Mouse (Mus musculus): ENCODE data around the gene Obscn. TPM values are rescaled to one million over a fixed set of nuclear protein-coding genes. Genes with fewer than 3 reads are reported as not detected.
A peak's percentile ranks its signal among the peaks of the same experiment; 100 is the strongest.

Obscn gene
- polyA plus RNA-seq, 1 experiment from 2014 or later: 0.37 TPM

DNA sequence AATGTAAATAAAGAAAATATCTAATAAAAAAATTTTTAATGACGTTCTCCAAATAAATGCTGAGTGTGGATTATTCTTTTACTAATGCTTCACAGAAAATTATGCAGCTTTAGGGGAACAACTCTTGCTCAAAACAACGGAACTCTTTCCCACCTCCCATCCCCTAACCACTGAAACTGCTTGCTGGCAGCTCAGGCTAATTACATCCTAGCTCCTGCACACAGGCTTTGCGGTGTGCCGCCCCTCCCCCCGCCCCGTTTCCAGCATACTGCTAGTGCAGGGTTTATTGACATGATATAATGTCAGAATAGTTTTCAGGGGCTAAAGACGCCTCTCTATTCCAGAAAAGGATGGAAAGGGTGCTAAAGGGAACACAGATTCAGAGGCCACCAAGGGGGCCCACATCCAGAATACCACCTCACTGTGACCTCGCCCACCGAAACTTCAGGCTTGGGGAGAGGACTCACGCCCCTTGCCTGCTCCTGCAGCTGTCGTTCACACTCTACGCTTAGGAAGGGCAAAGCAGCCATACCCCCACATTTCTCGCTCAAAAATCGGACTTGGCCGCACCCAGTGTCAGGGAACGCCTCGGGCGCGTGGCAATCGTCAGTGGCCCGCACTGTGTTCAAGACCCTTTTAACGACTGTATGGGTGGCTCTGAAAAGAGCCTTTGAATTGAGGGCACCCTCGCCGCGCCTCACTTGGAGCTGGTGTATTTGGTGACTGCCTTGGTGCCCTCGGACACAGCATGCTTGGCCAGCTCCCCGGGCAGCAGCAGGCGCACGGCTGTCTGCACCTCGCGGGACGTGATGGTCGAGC, 182.6 kb downstream of the Obscn start:
- Histone ChIP-seq H3K36me3 (ENCODE audit: control insufficient read depth, insufficient read depth, low read length) (peaks cover 11% of the 10 kb centered on the region), H3K9me3 (ENCODE audit: control insufficient read depth, low read length) (no peaks in the 10 kb centered on the region), H3K4me1 (ENCODE audit: control insufficient read depth, insufficient read depth, low read length) (peaks cover 42% of the 10 kb centered on the region), H3K4me3 (replicated peaks; ENCODE audit: low read depth, low read length) (peak overlapping the region; percentile 53), H3K9ac (replicated peaks; ENCODE audit: low read length) (peak overlapping the region; percentile 93), H3K27ac (replicated peaks; ENCODE audit: low read depth, low read length) (peak overlapping the region; percentile 99), H3K4me2 (ENCODE audit: low read length) (peak overlapping the region; percentile 64), H3K27me3 (ENCODE audit: control insufficient read depth, insufficient read depth, low read length) (no peaks in the 10 kb centered on the region)
- ATAC-seq (ENCODE audit: low FRiP score, low TSS enrichment): peak; percentile 32
- peak; percentile 84 for DNase-seq
- under 1% methylated on average over 33 of the region's 33 CpGs for WGBS

DNA sequence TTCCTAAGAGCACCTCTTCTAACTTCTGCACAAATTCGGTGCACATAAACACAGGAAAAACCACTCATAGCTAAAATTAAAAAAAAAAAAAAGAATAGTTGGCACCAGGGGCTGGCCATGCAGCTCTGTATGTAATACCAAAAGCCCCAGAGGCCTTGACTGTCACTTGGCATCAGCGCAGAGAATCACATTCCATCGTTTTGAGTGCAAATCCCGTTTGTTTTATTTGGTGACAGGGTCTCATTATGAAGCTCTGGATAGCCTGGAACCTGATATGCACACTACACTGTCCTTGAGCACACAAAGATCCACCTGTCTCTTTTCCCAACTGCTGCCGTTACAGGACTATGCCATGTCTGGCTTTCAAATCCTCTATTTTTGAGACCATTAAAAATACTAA, 185.0 kb downstream of the Obscn start:
- Histone ChIP-seq H3K4me3 (replicated peaks; ENCODE audit: low read depth, low read length) (peak overlapping the region; percentile 61; the same call in 1 of the 2 replicates), H3K27me3 (ENCODE audit: control insufficient read depth, insufficient read depth, low read length) (no peaks in the 10 kb centered on the region), H3K36me3 (ENCODE audit: control insufficient read depth, insufficient read depth, low read length) (no peaks in the 10 kb centered on the region), H3K27ac (replicated peaks; ENCODE audit: low read depth, low read length) (peak overlapping the region; percentile 99), H3K9ac (replicated peaks; ENCODE audit: low read length) (peak overlapping the region; percentile 98; the same call in 1 of the 2 replicates), H3K9me3 (ENCODE audit: control insufficient read depth, low read length) (no peaks in the 10 kb centered on the region), H3K4me1 (ENCODE audit: control insufficient read depth, insufficient read depth, low read length) (peaks cover 26% of the 10 kb centered on the region), H3K4me2 (ENCODE audit: low read length) (peak overlapping the region; percentile 75)
- DNase-seq (peak; percentile 44), ATAC-seq (ENCODE audit: low FRiP score, low TSS enrichment) (no peak)
- 54% methylated on average over 5 of the region's 5 CpGs for WGBS

DNA sequence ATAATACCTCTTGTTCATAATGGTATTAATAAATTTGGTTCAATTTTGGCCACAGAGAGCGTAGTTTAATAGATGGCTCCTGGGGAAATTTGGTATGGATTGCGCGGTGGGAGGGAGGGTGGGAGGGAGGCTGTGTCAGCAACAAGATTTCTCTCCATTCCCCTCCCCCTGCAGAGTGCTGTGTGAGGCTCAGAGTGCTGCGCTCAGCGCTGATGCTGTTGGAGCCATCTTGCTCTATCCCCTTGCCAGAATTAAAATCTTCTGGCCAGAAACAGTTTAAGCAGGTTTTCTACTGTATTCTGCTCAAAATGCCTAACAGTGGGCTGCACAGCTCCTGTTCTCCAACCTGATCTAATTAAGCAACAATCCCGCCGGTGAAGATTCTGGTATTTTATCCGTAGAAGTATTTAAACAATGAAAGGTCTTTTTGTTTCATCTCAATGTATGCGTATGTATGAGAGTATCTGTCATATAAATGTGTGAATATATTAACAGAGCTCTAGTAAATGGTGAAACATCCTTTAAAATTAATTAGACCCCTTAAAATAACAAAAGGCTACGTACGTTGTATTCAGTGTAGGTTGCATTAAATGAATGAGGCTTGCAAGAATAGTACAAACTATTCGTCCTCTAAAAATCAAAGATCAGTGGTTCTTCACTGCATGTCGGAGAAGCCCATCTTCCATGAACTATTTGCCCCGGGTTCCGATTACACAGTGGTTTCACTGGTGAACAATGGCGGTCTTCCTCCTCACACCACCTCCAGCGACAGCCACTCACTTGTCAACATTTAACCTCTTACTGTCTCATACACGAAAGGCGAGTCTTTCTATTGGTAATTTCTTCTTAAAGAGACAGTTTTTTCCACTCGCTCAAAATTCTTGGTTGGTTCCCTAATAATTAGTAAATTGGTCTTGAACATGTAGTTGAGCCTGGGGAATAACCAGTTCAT, 186.4 kb downstream of the Obscn start:
- peak overlapping the region; percentile 61 for H3K4me3 ChIP-seq (replicated peaks; ENCODE audit: low read depth, low read length)
- H3K27ac ChIP-seq (replicated peaks; ENCODE audit: low read depth, low read length): peak overlapping the region; percentile 99
- no peaks in the 10 kb centered on the region for H3K9me3 ChIP-seq (ENCODE audit: control insufficient read depth, low read length)
- no peaks in the 10 kb centered on the region for H3K27me3 ChIP-seq (ENCODE audit: control insufficient read depth, insufficient read depth, low read length)
- no peaks in the 10 kb centered on the region for H3K36me3 ChIP-seq (ENCODE audit: control insufficient read depth, insufficient read depth, low read length)
- peak overlapping the region; percentile 98 for H3K9ac ChIP-seq (replicated peaks; ENCODE audit: low read length)
- ATAC-seq (ENCODE audit: low FRiP score, low TSS enrichment) (peak; percentile 57; the same call in 1 of the 2 replicates), DNase-seq (peak; percentile 88)
- H3K4me2 ChIP-seq (ENCODE audit: low read length): peak overlapping the region; percentile 75
- peaks cover 26% of the 10 kb centered on the region for H3K4me1 ChIP-seq (ENCODE audit: control insufficient read depth, insufficient read depth, low read length)
- WGBS: 1% methylated on average over 20 of the region's 20 CpGs

DNA sequence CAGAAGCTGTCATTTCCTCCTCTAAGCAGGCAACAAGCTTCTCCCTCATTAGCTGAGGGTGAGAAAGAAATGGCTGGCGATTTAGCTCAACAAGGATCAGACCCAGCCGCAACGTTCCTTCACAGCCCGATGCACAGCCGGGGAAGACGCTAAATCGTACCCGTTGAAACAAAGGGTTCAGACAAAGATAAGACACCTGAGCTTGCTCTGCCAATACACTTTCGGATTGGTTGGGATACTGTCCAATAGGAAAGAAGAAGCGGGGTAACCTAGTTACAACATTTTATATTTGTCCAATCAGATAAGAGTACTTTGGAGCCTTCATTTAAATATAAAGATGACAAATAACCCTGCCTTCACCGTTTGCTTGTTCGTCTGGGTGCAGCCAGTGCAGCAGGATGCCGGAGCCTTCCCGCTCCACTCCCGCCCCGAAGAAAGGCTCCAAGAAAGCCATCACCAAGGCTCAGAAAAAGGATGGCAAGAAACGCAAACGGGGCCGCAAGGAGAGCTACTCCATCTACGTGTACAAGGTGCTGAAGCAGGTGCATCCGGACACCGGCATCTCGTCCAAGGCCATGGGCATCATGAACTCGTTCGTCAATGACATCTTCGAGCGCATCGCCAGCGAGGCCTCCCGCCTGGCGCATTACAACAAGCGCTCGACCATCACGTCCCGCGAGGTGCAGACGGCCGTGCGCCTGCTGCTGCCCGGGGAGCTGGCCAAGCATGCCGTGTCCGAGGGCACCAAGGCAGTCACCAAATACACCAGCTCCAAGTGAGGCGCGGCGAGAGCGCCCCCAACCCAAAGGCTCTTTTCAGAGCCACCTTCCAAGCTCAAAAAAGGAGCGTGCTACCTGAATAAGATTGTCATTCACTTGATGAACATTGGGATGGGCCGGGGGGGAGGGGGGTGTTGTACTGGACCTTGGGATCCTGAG, 187.4 kb downstream of the Obscn start, which contains the start of gene Hist3h2ba:
Hist3h2ba (plus strand) TSS at position 379 of the 938 bp plus-strand sequence.
- H3K4me3 ChIP-seq (replicated peaks; ENCODE audit: low read depth, low read length): peak within 1 kb of the TSS; percentile 61
- DNase-seq (peak; percentile 94), ATAC-seq (ENCODE audit: low FRiP score, low TSS enrichment) (peak; percentile 91)
- H3K4me1 ChIP-seq (ENCODE audit: control insufficient read depth, insufficient read depth, low read length): peaks cover 26% of the 10 kb centered on the region
- H3K9ac ChIP-seq (replicated peaks; ENCODE audit: low read length): peak within 1 kb of the TSS; percentile 98
- peak within 1 kb of the TSS; percentile 99 for H3K27ac ChIP-seq (replicated peaks; ENCODE audit: low read depth, low read length)
- no peaks in the 10 kb centered on the region for H3K27me3 ChIP-seq (ENCODE audit: control insufficient read depth, insufficient read depth, low read length)
- H3K9me3 ChIP-seq (ENCODE audit: control insufficient read depth, low read length): no peaks in the 10 kb centered on the region
- under 1% methylated on average over 48 of the region's 48 CpGs for WGBS
- no peaks in the 10 kb centered on the region for H3K36me3 ChIP-seq (ENCODE audit: control insufficient read depth, insufficient read depth, low read length)
- peak within 1 kb of the TSS; percentile 75 for H3K4me2 ChIP-seq (ENCODE audit: low read length)

DNA sequence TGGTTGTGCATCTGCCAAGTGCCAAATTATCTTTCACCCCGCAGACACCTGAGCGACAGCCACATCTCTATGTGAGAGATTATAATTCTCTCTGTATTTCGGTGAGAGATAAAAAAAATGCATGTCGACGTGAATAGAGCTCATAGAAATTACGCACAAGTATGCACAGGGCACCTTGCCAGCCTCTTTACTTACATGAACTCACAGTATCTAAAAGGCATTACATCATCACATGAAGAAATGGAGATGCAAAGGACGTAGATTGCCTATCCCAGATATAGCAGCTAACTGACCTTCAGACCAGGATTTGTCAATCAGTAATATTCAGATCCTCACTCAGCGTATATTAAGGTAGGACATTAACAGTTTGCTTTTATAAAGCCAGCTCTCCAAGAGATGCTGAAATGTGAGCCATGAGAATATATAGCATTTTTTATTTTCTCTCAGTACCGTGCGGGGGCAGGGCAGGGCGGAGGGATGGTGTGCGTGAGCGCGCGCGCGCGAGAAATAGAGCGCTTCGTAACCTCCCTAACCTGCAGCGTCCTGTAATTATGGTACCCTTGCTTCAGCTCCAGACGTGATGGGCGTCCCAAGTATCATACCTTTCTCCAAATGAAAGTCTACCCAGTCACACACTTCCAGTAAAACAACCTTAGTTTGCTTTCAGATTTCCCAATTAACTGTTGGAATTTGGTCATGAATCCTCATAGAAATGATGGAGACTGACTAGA, 188.2 kb downstream of the Obscn start:
- H3K27ac ChIP-seq (replicated peaks; ENCODE audit: low read depth, low read length): peak overlapping the region; percentile 99
- 9% methylated on average over 23 of the region's 23 CpGs for WGBS
- peak overlapping the region; percentile 75 for H3K4me2 ChIP-seq (ENCODE audit: low read length)
- H3K4me3 ChIP-seq (replicated peaks; ENCODE audit: low read depth, low read length): peak overlapping the region; percentile 61
- peak overlapping the region; percentile 82 for H3K9ac ChIP-seq (replicated peaks; ENCODE audit: low read length)
- no peaks in the 10 kb centered on the region for H3K36me3 ChIP-seq (ENCODE audit: control insufficient read depth, insufficient read depth, low read length)
- no peaks in the 10 kb centered on the region for H3K9me3 ChIP-seq (ENCODE audit: control insufficient read depth, low read length)
- ATAC-seq (ENCODE audit: low FRiP score, low TSS enrichment) (peak; percentile 70), DNase-seq (peak; percentile 86)
- no peaks in the 10 kb centered on the region for H3K27me3 ChIP-seq (ENCODE audit: control insufficient read depth, insufficient read depth, low read length)
- H3K4me1 ChIP-seq (ENCODE audit: control insufficient read depth, insufficient read depth, low read length): peaks cover 24% of the 10 kb centered on the region

DNA sequence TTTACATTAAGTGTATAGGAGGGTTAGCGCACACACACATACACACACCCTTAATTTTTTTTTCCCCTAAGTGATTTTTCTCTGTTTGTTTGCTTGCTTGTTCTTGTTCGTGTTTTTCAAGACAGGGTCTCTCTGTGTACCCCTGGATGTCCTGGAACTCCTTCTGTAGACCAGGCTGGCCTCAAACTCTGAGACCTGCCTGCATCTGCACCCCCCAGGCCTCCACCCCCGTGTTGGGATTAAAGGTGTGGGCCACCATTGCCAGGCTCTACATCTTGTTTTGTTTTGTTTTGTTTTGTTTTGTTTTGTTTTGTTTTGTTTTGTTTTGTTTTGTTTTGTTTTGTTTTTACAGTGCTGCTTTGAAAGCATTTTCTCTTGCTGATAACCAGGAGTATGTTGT, 188.9 kb downstream of the Obscn start:
- WGBS: 78% methylated on average over 3 of the region's 3 CpGs
- no peaks in the 10 kb centered on the region for H3K9me3 ChIP-seq (ENCODE audit: control insufficient read depth, low read length)
- no peaks in the 10 kb centered on the region for H3K36me3 ChIP-seq (ENCODE audit: control insufficient read depth, insufficient read depth, low read length)
- peaks cover 21% of the 10 kb centered on the region for H3K4me1 ChIP-seq (ENCODE audit: control insufficient read depth, insufficient read depth, low read length)
- H3K27ac ChIP-seq (replicated peaks; ENCODE audit: low read depth, low read length): peak overlapping the region; percentile 99
- H3K4me3 ChIP-seq (replicated peaks; ENCODE audit: low read depth, low read length): peak overlapping the region; percentile 61
- peak overlapping the region; percentile 82 for H3K9ac ChIP-seq (replicated peaks; ENCODE audit: low read length)
- H3K4me2 ChIP-seq (ENCODE audit: low read length): peak overlapping the region; percentile 75
- DNase-seq (no peak), ATAC-seq (ENCODE audit: low FRiP score, low TSS enrichment) (no peak)
- no peaks in the 10 kb centered on the region for H3K27me3 ChIP-seq (ENCODE audit: control insufficient read depth, insufficient read depth, low read length)

Data from midbrain, embryonic 14.5 days (tissue).